Mouse (Mus musculus): ENCODE results near the gene Gnai2.

DNA sequence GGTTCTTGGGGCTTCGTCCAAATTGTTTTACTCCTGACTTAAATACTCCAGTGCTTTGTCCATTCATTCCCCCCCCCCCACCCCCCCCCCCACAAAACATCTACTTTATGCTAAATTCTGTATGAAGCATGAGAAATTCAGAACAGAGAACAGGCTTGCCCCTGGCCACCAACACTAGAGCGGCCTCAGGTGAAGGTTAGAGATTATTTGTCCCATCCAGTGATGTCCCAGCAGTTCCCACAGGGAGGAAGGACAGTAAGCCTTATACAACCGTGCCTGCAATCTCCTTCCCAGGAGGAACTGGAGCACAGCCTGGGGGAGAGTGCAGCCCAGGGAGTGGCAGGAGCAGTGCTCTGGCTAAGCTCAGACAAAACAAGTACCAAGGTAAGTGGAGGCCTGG, 56.6 kb downstream of the Gnai2 start, which contains the start of gene Naa80:
- TF ChIP-seq CTCF (IDR thresholded peaks at IDR 0.05; ENCODE audit: low read depth, low read length): no peak
- no peak for TF ChIP-seq TAL1 (conservative IDR thresholded peaks at IDR 0.05; ENCODE audit: low read depth, low read length)
- no peak for TF ChIP-seq POLR2AphosphoS5 (IDR thresholded peaks at IDR 0.05; ENCODE audit: insufficient replicate concordance, low read depth, low read length)
